Comparison of ENCODE assay signal across 21 mouse cellular contexts in genomic region chr16:27056495-27057269, GRCm38 (mm10).
DNase-seq lines count a peak whose midpoint lies in the region; ATAC-seq lines count a peak whose summit lies in the region.
"Had no signal": no experiment of that assay in that cellular context is flagged by ENCODE, and none has a peak within 500 bp of the region (broad histone marks: within the 10 kb centered on the region; RNA-seq: fewer than 3 reads in every experiment).

No protein-coding gene starts in this region.

- WGBS in forebrain, embryonic 13.5 days = 56% methylated on average over 4 of the region's 4 CpGs
- WGBS in forebrain, embryonic 11.5 days = 57% methylated on average over 4 of the region's 4 CpGs
- 39% methylated on average over 4 of the region's 4 CpGs for WGBS in midbrain, embryonic 14.5 days
- 65% methylated on average over 4 of the region's 4 CpGs for WGBS in midbrain, embryonic 10.5 days
- 55% methylated on average over 4 of the region's 4 CpGs for WGBS in neural tube, embryonic 14.5 days

- H3K36me3 ChIP-seq in forebrain, embryonic 13.5 days (ENCODE audit: poor library complexity, severe bottlenecking) = no peaks in the 10 kb centered on the region
- no peaks in the 10 kb centered on the region for H3K36me3 ChIP-seq in forebrain, embryonic 11.5 days (ENCODE audit: control insufficient read depth, insufficient read depth, low read length)
- no peaks in the 10 kb centered on the region for H3K36me3 ChIP-seq in midbrain, embryonic 14.5 days (ENCODE audit: control insufficient read depth, insufficient read depth, low read length)
- no peaks in the 10 kb centered on the region for H3K36me3 ChIP-seq in midbrain, embryonic 10.5 days
- no peaks in the 10 kb centered on the region for H3K36me3 ChIP-seq in neural tube, embryonic 14.5 days (ENCODE audit: control insufficient read depth, insufficient read depth, low read length)
- H3K36me3 ChIP-seq: embryonic facial prominence, embryonic 10.5 days; G1E; heart, embryonic 15.5 days had no signal

- DNase-seq in forebrain, embryonic 11.5 days (ENCODE audit: low spot score) = no peak
- DNase-seq in midbrain, embryonic 14.5 days = peak; percentile 40
- no peak for DNase-seq in midbrain, embryonic 10.5 days (ENCODE audit: low spot score)
- no peak for DNase-seq in neural tube, embryonic 10.5 days (ENCODE audit: extremely low spot score, low spot score)
- DNase-seq in T-cell, adult 2 months (ENCODE audit: low spot score) = no peak
- DNase-seq: adrenal gland, postnatal 14 days; B cell, adult 2 months; cerebellum, adult 2 months; cerebellum, postnatal 10 days; gastrocnemius, postnatal 14 days; heart, adult 2 months; heart, postnatal 14 days had no signal

- H3K4me3 ChIP-seq in forebrain, embryonic 13.5 days = no peak overlapping the region
- no peak overlapping the region for H3K4me3 ChIP-seq in forebrain, embryonic 11.5 days (ENCODE audit: low read depth, low read length)
- H3K4me3 ChIP-seq in midbrain, embryonic 14.5 days (replicated peaks; ENCODE audit: low read depth, low read length) = no peak overlapping the region
- no peak overlapping the region for H3K4me3 ChIP-seq in midbrain, embryonic 10.5 days
- no peak overlapping the region for H3K4me3 ChIP-seq in neural tube, embryonic 14.5 days (ENCODE audit: low read depth, low read length)
- H3K4me3 ChIP-seq: embryonic facial prominence, embryonic 10.5 days; heart, adult 2 months; heart, embryonic 15.5 days had no signal

- peak; percentile 21; the same call in 1 of the 2 replicates for ATAC-seq in forebrain, embryonic 13.5 days
- no peak for ATAC-seq in forebrain, embryonic 11.5 days (replicated peaks; ENCODE audit: low FRiP score)
- ATAC-seq in midbrain, embryonic 14.5 days (ENCODE audit: low FRiP score, low TSS enrichment) = no peak
- 0 out of 2 replicates have a peak, but pooled peaks have one; percentile 17 for ATAC-seq in neural tube, embryonic 14.5 days (ENCODE audit: low read depth)
- ATAC-seq: CD4-positive, CD25-positive, alpha-beta regulatory T cell, adult 4 months; intestine, embryonic 16.5 days had no signal

- H3K9me3 ChIP-seq in forebrain, embryonic 13.5 days (replicated peaks) = no peaks in the 10 kb centered on the region
- H3K9me3 ChIP-seq in forebrain, embryonic 11.5 days (ENCODE audit: control insufficient read depth, low read length) = no peaks in the 10 kb centered on the region
- no peaks in the 10 kb centered on the region for H3K9me3 ChIP-seq in midbrain, embryonic 14.5 days (ENCODE audit: control insufficient read depth, low read length)
- no peaks in the 10 kb centered on the region for H3K9me3 ChIP-seq in midbrain, embryonic 10.5 days (replicated peaks)
- H3K9me3 ChIP-seq in neural tube, embryonic 14.5 days (ENCODE audit: control insufficient read depth, low read length) = no peaks in the 10 kb centered on the region
- H3K9me3 ChIP-seq: embryonic facial prominence, embryonic 10.5 days; G1E; heart, embryonic 15.5 days had no signal

- H3K9ac ChIP-seq in forebrain, embryonic 13.5 days = no peak overlapping the region
- no peak overlapping the region for H3K9ac ChIP-seq in forebrain, embryonic 11.5 days (ENCODE audit: low read length)
- H3K9ac ChIP-seq in midbrain, embryonic 14.5 days (replicated peaks; ENCODE audit: low read length) = no peak overlapping the region
- no peak overlapping the region for H3K9ac ChIP-seq in neural tube, embryonic 14.5 days (replicated peaks; ENCODE audit: low read depth, low read length)
- H3K9ac ChIP-seq: heart, embryonic 15.5 days; hindbrain, embryonic 14.5 days had no signal

- no peaks in the 10 kb centered on the region for H3K27me3 ChIP-seq in forebrain, embryonic 13.5 days
- H3K27me3 ChIP-seq in forebrain, embryonic 11.5 days (ENCODE audit: control insufficient read depth, insufficient read depth, low read length) = no peaks in the 10 kb centered on the region
- H3K27me3 ChIP-seq in midbrain, embryonic 14.5 days (ENCODE audit: control insufficient read depth, insufficient read depth, low read length) = no peaks in the 10 kb centered on the region
- no peaks in the 10 kb centered on the region for H3K27me3 ChIP-seq in midbrain, embryonic 10.5 days (ENCODE audit: low read depth, poor library complexity, severe bottlenecking)
- H3K27me3 ChIP-seq in neural tube, embryonic 14.5 days (ENCODE audit: control insufficient read depth, insufficient read depth, low read length) = no peaks in the 10 kb centered on the region
- H3K27me3 ChIP-seq: heart, embryonic 15.5 days had no signal

- H3K27ac ChIP-seq in forebrain, embryonic 13.5 days = no peak overlapping the region
- H3K27ac ChIP-seq in forebrain, embryonic 11.5 days (ENCODE audit: low read depth, low read length) = no peak overlapping the region
- H3K27ac ChIP-seq in midbrain, embryonic 14.5 days (replicated peaks; ENCODE audit: low read depth, low read length) = no peak overlapping the region
- H3K27ac ChIP-seq in midbrain, embryonic 10.5 days (replicated peaks) = no peak overlapping the region
- H3K27ac ChIP-seq in neural tube, embryonic 14.5 days (ENCODE audit: low read depth, low read length) = no peak overlapping the region
- H3K27ac ChIP-seq: embryonic facial prominence, embryonic 10.5 days; heart, adult 2 months; heart, embryonic 15.5 days; hindbrain, embryonic 14.5 days had no signal

- no peaks in the 10 kb centered on the region for H3K4me1 ChIP-seq in forebrain, embryonic 13.5 days
- no peaks in the 10 kb centered on the region for H3K4me1 ChIP-seq in forebrain, embryonic 11.5 days (replicated peaks; ENCODE audit: control insufficient read depth, insufficient read depth, low read length)
- no peaks in the 10 kb centered on the region for H3K4me1 ChIP-seq in midbrain, embryonic 14.5 days (ENCODE audit: control insufficient read depth, insufficient read depth, low read length)
- H3K4me1 ChIP-seq in midbrain, embryonic 10.5 days = 0 out of 2 replicates have a peak, but pooled peaks cover 6% of the 10 kb centered on the region
- H3K4me1 ChIP-seq in neural tube, embryonic 14.5 days (ENCODE audit: control insufficient read depth, insufficient read depth, low read length) = no peaks in the 10 kb centered on the region
- H3K4me1 ChIP-seq: embryonic facial prominence, embryonic 10.5 days; heart, embryonic 15.5 days had no signal

- H3K4me2 ChIP-seq in forebrain, embryonic 13.5 days = no peak overlapping the region
- H3K4me2 ChIP-seq in forebrain, embryonic 11.5 days (ENCODE audit: low read depth, low read length, severe bottlenecking) = no peak overlapping the region
- H3K4me2 ChIP-seq in midbrain, embryonic 14.5 days (ENCODE audit: low read length) = no peak overlapping the region
- H3K4me2 ChIP-seq in neural tube, embryonic 14.5 days (ENCODE audit: low read depth, low read length) = no peak overlapping the region
- H3K4me2 ChIP-seq: heart, embryonic 11.5 days; heart, embryonic 15.5 days; hindbrain, embryonic 14.5 days had no signal

Comparison
In these comparisons a context has a peak if more than half of its experiments do, and no peak if none do; other contexts are left out.
1. ATAC-seq: peak in forebrain, embryonic 13.5 days (single experiment) and neural tube, embryonic 14.5 days (single experiment); none in forebrain, embryonic 11.5 days (single experiment) and midbrain, embryonic 14.5 days (single experiment).